Comparison of ENCODE assay signal across 25 mouse cellular contexts in genomic region chr13:60425140-60425539, GRCm38 (mm10).
DNase-seq lines count a peak whose midpoint lies in the region; ATAC-seq lines count a peak whose summit lies in the region.
"Had no signal": no experiment of that assay in that cellular context is flagged by ENCODE, and none has a peak within 500 bp of the region (broad histone marks: within the 10 kb centered on the region; RNA-seq: fewer than 3 reads in every experiment).

No protein-coding gene starts in this region.

- no peak overlapping the region; the same call in 1 of the 2 replicates for H3K4me3 ChIP-seq in heart, embryonic 10.5 days
- no peak overlapping the region for H3K4me3 ChIP-seq in embryonic facial prominence, embryonic 12.5 days
- no peak overlapping the region for H3K4me3 ChIP-seq in limb, embryonic 12.5 days (replicated peaks)
- H3K4me3 ChIP-seq: kidney, embryonic 15.5 days; left cerebral cortex, adult 2 months; liver, embryonic 13.5 days; midbrain, embryonic 13.5 days had no signal

- no peaks in the 10 kb centered on the region for H3K27me3 ChIP-seq in heart, embryonic 10.5 days (ENCODE audit: insufficient read depth, poor library complexity, severe bottlenecking)
- no peaks in the 10 kb centered on the region for H3K27me3 ChIP-seq in embryonic facial prominence, embryonic 12.5 days
- H3K27me3 ChIP-seq in limb, embryonic 12.5 days: no peaks in the 10 kb centered on the region
- H3K27me3 ChIP-seq: kidney, embryonic 15.5 days; liver, embryonic 13.5 days; midbrain, embryonic 13.5 days had no signal

- H3K4me1 ChIP-seq in heart, embryonic 10.5 days: peaks cover 19% of the 10 kb centered on the region
- peaks cover 24% of the 10 kb centered on the region for H3K4me1 ChIP-seq in embryonic facial prominence, embryonic 12.5 days
- peaks cover 38% of the 10 kb centered on the region for H3K4me1 ChIP-seq in limb, embryonic 12.5 days (replicated peaks)
- H3K4me1 ChIP-seq: liver, embryonic 13.5 days had no signal

- no peak overlapping the region for H3K9ac ChIP-seq in embryonic facial prominence, embryonic 12.5 days
- no peak overlapping the region for H3K9ac ChIP-seq in limb, embryonic 12.5 days (replicated peaks)
- H3K9ac ChIP-seq: forebrain, postnatal 0 days; kidney, embryonic 15.5 days; liver, embryonic 13.5 days; midbrain, embryonic 13.5 days had no signal

- no peaks in the 10 kb centered on the region for H3K9me3 ChIP-seq in heart, embryonic 10.5 days
- no peaks in the 10 kb centered on the region for H3K9me3 ChIP-seq in embryonic facial prominence, embryonic 12.5 days
- H3K9me3 ChIP-seq in limb, embryonic 12.5 days: no peaks in the 10 kb centered on the region
- H3K9me3 ChIP-seq: kidney, embryonic 15.5 days; liver, embryonic 13.5 days; midbrain, embryonic 13.5 days had no signal

- H3K27ac ChIP-seq in heart, embryonic 10.5 days: peak overlapping the region; percentile 52; the same call in 1 of the 2 replicates
- H3K27ac ChIP-seq in embryonic facial prominence, embryonic 12.5 days: peak overlapping the region; percentile 36; the same call in 1 of the 2 replicates
- 0 out of 2 replicates have a peak overlapping the region, but pooled peaks have one; percentile 19 for H3K27ac ChIP-seq in limb, embryonic 12.5 days
- H3K27ac ChIP-seq: kidney, embryonic 15.5 days; left cerebral cortex, adult 2 months; liver, embryonic 13.5 days; macrophage; midbrain, embryonic 13.5 days had no signal

- 59% methylated on average over 11 of the region's 11 CpGs for WGBS in heart, embryonic 10.5 days
- WGBS in embryonic facial prominence, embryonic 12.5 days: 43% methylated on average over 11 of the region's 11 CpGs
- 59% methylated on average over 11 of the region's 11 CpGs for WGBS in limb, embryonic 12.5 days

- H3K4me2 ChIP-seq in embryonic facial prominence, embryonic 12.5 days (replicated peaks): no peak overlapping the region
- H3K4me2 ChIP-seq in limb, embryonic 12.5 days: no peak overlapping the region
- H3K4me2 ChIP-seq: heart, embryonic 11.5 days; kidney, embryonic 15.5 days; liver, embryonic 13.5 days; midbrain, embryonic 13.5 days had no signal

- no peaks in the 10 kb centered on the region for H3K36me3 ChIP-seq in heart, embryonic 10.5 days
- no peaks in the 10 kb centered on the region for H3K36me3 ChIP-seq in embryonic facial prominence, embryonic 12.5 days
- no peaks in the 10 kb centered on the region for H3K36me3 ChIP-seq in limb, embryonic 12.5 days
- H3K36me3 ChIP-seq: kidney, embryonic 15.5 days; liver, embryonic 13.5 days; midbrain, embryonic 13.5 days had no signal

- intact Hi-C loops in heart, postnatal 25 days (cut with DNase I): no loop called here
- intact Hi-C loops in gastrocnemius, postnatal 14 days (cut with DNase I; ENCODE audit: low total_unique reads): no loop called here

- DNase-seq in heart, embryonic 10.5 days (ENCODE audit: low spot score): no peak
- DNase-seq in heart, postnatal 25 days (ENCODE audit: low spot score): no peak
- DNase-seq in gastrocnemius, postnatal 14 days: no peak
- DNase-seq in thymus, postnatal 36 days: no peak
- no peak for DNase-seq in thymus, postnatal 4 days
- DNase-seq: adrenal gland, postnatal 36 days; cerebellum, adult 2 months; cerebellum, postnatal 25 days; forebrain, postnatal 0 days; kidney, adult 18-20 months; kidney, postnatal 25 days; liver, embryonic 13.5 days; lung, adult 2 months; lung, postnatal 10 days; right cerebral cortex, postnatal 25 days; thymus, postnatal 25 days had no signal

- no peak for ATAC-seq in embryonic facial prominence, embryonic 12.5 days (ENCODE audit: insufficient number of reproducible peaks, insufficient read depth, low FRiP score, low TSS enrichment)
- ATAC-seq in limb, embryonic 12.5 days (ENCODE audit: insufficient number of reproducible peaks, insufficient read depth, low FRiP score, low TSS enrichment, low read depth): no peak
- ATAC-seq: CD4-positive, CD25-positive, alpha-beta regulatory T cell, adult 4 months; forebrain, postnatal 0 days; hindbrain, embryonic 16.5 days; midbrain, embryonic 13.5 days had no signal
